Mouse (Mus musculus) thymus, postnatal 25 days (tissue): ENCODE data around the gene Bri3.
A peak's percentile ranks its signal among the peaks of the same experiment; 100 is the strongest.

Experiments
- DNase-seq: peaks from one replicate; pipeline ENCODE4 v3.0.0; 2022

The Bri3 gene

GRCm38 (mm10) chr5:144238969-144239368 lies 5.3 kb upstream of the Bri3 start:
- DNase-seq: no peak

GRCm38 (mm10) chr5:144245592-144245991 lies 1.4 kb downstream of the Bri3 start:
- DNase-seq: no peak

GRCm38 (mm10) chr5:144246669-144247068 lies 2.4 kb downstream of the Bri3 start:
- no peak for DNase-seq

GRCm38 (mm10) chr5:144247307-144247706 lies 3.1 kb downstream of the Bri3 start:
- no peak for DNase-seq

- DNase-seq: no peak
These were observed 3.8 kb downstream of the Bri3 start for GRCm38 (mm10) chr5:144247906-144248585.

GRCm38 (mm10) chr5:144249871-144250270 lies 5.6 kb downstream of the Bri3 start:
- peak; percentile 25 for DNase-seq

- no peak for DNase-seq
These were observed 7.8 kb downstream of the Bri3 start for GRCm38 (mm10) chr5:144251876-144252577.

- no peak for DNase-seq
These were observed 9.0 kb downstream of the Bri3 start for GRCm38 (mm10) chr5:144253212-144253611.

GRCm38 (mm10) chr5:144254122-144254810 lies 10.0 kb downstream of the Bri3 start:
- DNase-seq: peak; percentile 38

GRCm38 (mm10) chr5:144254811-144255631 lies 10.8 kb downstream of the Bri3 start:
- peak; percentile 82 for DNase-seq

- peak; percentile 44 for DNase-seq
These were observed 11.6 kb downstream of the Bri3 start for GRCm38 (mm10) chr5:144255632-144256540.

- no peak for DNase-seq
These were observed 12.3 kb downstream of the Bri3 start for GRCm38 (mm10) chr5:144256541-144256870.

GRCm38 (mm10) chr5:144256888-144257287 lies 12.7 kb downstream of the Bri3 start:
- no peak for DNase-seq

GRCm38 (mm10) chr5:144257451-144258110 lies 13.3 kb downstream of the Bri3 start:
- DNase-seq: peak; percentile 27

- DNase-seq: no peak
These were observed 13.9 kb downstream of the Bri3 start for GRCm38 (mm10) chr5:144258131-144258611.

GRCm38 (mm10) chr5:144258687-144259086 lies 14.4 kb downstream of the Bri3 start:
- DNase-seq: no peak

GRCm38 (mm10) chr5:144259228-144259627 lies 15.0 kb downstream of the Bri3 start:
- no peak for DNase-seq

- no peak for DNase-seq
These were observed 16.2 kb downstream of the Bri3 start for GRCm38 (mm10) chr5:144260464-144260863.

GRCm38 (mm10) chr5:144261309-144261708 lies 17.1 kb downstream of the Bri3 start:
- DNase-seq: no peak

GRCm38 (mm10) chr5:144261829-144262228 lies 17.6 kb downstream of the Bri3 start:
- no peak for DNase-seq

GRCm38 (mm10) chr5:144263082-144263481 lies 18.8 kb downstream of the Bri3 start:
- DNase-seq: no peak
